Mouse (Mus musculus): Measurements from ENCODE around the gene Cdk14.

GRCm38 (mm10) chr5:5341611-5342010 is 78.5 kb downstream of the Cdk14 start:
- TF ChIP-seq CTCF (IDR thresholded peaks at IDR 0.05) = no peak
- TF ChIP-seq EP300 (IDR thresholded peaks at IDR 0.05) = no peak
